Mouse (Mus musculus) right cerebral cortex, adult 2 months (tissue): ENCODE measurements around the gene Figla.

Experiments
- DNase-seq, 2 experiments: peaks; one replicate each; pipeline ENCODE4 v3.0.0; 2021 to 2022; ENCODE audit warnings: low spot score in 2 of 2

Figla gene

DNA sequence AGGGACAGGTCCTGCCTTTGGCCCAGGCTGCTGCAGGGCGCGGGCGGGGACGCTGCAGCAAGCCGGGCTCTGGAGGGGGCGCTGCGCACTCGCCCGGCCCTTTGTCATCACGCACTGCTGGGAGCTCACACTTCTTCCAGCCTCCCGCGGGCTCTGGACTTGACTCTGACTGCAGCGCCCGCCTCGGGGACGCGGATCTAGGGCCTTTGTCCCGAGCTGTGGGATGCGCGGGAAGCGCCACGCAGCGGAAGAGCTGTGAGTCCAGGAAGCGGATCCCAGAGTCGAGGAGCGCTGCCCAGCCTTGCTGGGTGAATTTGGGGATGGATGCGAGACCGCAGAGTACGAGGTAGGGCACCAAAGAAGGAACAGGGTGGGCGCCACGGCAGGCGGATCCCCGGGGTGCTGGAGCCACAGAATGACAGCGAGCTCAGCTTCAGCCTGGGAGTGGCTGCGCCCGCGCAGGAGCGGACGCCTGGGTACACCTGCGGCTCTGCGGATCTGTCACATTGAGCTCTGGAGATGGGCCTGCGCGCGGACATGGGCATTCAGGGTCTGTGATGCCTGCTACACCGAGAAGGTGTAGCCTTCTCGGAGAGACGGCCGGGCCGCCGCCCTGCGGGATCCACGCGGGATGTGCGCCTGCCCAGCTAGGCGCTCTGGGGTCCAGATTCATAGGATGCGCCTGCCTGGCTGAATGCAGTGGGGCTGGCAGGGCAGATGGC, 12.8 kb downstream of the Figla start, which contains the start of gene Add2:
Gene Add2 (plus strand): TSS at position 81 of the 722 bp plus-strand sequence.
- DNase-seq: peak; percentile 70 to 74

DNA sequence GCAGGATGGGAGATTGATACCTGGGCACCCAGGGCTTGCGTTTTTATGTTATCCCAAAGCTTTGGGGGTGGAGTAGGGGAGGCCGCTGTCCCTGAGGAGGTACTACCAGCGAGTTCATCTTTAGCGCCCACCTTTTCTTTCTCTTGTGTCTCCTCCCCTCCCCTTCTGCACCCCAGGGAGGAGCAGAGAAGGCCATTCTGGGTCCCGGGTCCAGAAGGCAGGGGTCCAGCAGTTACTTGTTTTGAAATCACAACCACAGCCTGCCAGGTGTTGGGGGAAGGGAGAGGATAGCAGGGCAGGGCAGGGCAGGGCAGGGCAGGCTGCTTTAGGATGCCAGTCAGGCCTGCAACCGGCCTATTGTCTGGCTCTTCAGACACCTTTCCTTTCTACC, 13.3 kb downstream of the Figla start:
- DNase-seq: no peak

- DNase-seq: no peak
Observed at GRCm38 (mm10) chr6:86031527-86031926, 15.6 kb downstream of the Figla start.

DNA sequence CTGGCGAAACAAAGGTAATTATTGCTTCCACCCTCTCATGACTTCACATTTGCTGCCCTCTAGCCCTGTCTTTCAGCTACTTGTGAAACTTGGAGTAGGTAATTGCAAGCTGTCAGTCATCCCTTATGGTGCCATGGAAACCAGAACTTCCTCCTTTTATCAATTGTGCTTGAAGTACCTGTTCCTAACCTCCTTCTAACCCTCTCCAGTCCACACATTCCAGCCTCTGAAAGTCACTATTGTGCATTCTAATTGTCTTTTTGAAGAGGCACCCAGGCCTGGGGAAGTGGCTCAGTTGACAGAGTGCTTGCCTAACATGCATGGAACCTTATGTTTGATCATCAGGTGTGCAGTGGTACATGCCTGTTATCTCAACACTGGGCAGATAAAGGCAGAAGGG, 17.7 kb downstream of the Figla start:
- no peak for DNase-seq

GRCm38 (mm10) chr6:86038901-86039300, 22.9 kb downstream of the Figla start:
- DNase-seq: no peak

DNA sequence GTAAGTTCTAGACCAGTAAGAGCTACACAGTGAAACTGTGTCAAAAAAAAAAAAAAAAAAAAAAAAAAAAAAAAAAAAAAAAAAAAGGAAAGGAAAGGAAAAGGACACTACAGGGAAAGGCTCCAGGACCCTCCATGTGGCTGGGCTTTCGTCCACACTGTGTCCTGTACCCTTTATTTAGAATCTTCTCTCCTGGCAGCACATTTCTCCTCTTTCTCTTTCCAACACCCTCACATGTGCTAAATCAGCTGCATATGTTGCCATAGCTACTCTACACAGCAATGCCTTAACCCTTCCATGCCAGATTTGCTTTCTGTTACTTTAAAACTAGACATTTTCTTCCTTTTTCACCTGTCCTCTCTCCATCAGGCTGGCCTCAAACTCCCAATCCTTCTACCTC, 24.2 kb downstream of the Figla start:
- no peak for DNase-seq

DNA sequence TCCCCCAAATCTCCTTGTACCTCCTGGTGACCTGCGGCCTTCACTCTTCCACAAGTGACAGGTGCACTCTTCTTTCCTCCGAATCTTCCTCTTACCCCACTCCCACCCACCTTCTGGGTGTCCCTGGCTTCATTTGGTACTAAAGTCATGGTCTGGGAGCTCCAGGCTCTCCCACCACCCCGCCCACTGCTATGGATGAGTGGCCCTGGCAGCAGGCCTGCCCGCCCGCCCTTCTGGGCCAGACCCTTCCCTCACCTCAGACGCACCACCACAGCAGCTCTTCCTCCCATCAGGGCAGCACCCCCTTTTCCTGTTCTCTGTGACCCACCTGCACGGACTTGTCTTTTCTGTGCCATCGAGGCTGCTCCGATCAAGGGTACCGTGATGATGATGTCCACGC, 31.5 kb downstream of the Figla start:
- no peak for DNase-seq

DNA sequence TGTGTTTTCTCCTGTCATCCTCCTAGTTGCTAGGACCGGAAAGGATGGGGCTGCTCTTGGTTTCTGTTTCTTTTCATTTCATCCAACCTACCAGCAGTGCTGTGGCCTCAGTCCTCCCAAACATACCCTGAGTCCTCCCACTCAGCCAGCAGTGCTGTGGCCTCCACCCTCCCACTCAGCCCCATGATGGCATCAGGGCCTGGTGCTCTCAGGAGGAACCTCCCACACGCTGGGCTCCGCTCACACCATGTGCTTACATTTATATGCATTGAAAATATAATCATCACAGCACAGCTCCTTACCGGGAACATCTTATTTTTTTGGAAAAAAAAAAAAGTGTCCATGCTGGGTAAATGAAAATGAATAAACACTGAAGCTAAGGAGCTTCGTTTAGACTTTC, 32.5 kb downstream of the Figla start:
- DNase-seq: peak; percentile 86 to 90

GRCm38 (mm10) chr6:86050586-86051268, 34.8 kb downstream of the Figla start:
- DNase-seq: no peak

DNA sequence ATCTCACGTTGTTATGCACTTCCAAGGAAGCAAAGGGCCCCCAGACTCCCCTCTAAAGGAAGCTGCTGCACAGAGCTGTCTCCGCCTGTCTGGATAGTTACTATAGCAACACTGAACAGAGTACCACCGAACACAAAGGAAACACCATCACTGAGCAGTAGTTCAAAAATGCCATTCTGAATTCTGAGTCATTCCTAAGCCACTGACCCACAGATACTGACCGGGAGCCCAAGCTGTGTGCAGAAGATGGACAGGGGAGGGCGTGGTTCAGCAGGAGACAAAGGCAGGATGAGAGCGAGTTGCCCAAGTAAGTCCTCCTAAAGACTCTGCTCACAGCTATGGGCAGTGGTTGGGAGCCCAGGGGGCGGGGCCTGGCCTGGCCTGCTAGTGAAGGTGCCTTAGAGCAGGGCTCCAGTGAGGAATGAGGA, 36.1 kb downstream of the Figla start:
- DNase-seq: no peak

GRCm38 (mm10) chr6:86052556-86052955, 36.6 kb downstream of the Figla start:
- no peak for DNase-seq

GRCm38 (mm10) chr6:86053099-86053498, 37.1 kb downstream of the Figla start:
- no peak for DNase-seq

DNA sequence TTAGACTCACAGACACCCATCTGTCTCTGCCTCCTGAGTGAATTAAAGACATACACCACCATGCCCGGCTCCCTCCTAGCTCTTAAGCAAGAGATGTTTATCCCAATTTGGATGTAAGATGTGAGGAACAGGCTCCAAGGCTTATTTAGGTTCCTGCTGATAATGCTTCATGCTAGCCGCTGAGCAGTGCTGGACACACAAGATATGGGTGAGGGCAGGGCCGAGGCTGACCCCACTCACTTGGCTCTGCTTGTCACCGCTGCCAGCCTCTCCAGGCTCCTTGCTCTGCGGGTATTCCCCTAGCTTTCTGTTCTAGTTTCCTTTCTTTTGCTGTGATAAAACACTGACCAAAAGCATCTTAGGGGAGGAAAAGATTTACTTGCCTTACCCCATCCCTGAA, 37.6 kb downstream of the Figla start:
- no peak for DNase-seq

- no peak for DNase-seq
Observed at GRCm38 (mm10) chr6:86058475-86058874, 42.5 kb downstream of the Figla start.

DNA sequence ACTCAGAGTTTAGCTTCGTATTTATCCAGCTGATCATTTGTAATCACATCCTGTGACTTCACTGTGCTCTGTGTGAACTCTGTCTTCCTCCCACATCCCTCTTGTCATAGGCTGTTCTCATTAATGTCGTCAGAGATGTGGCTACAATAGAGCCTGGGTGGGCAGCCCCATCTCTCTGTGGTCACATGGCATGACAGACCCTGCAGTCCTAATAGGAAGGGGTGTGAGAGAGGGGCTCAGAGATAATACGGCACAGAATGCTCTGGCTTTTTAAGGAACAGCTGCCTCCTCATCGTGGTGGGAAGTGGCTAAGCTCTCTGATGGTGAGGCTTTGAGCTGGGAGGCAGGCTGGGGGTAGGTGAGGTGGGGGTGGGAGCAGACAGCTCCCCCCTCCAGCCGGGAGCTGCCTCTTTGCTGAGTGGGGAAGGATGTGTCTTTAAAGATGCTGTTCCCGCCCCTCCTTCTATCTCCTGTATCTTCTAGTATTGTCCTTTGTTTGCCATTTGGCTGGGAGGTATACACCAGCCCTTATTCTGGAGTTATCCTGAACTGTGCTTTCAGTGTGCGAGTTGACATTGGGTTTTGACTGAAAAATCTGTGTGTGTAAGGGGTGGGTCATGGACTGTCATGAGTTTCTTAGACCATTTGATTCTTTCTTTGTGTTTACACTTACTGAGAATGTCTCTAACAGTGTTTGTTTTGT, 43.3 kb downstream of the Figla start:
- no peak for DNase-seq

DNA sequence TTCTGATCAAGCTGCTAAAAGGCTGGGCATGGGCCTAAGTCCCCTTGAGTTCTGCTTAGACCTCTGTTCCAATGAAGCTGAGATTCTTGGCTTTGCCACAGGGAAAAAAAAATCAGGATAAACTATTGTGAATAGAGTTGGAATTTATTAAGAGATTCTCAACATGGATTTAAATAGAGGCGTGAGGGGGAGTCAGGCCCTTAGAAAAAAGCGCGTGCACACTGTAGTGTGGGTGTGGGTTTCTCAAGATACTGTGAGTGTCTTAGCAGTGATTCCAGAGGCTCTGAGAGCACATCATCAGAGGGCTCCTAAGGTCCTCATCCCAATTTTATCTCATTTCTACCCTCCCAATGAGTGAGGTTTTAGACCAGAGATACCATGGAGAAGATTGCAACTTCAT, 44.2 kb downstream of the Figla start:
- no peak for DNase-seq

GRCm38 (mm10) chr6:86062226-86062625, 46.3 kb downstream of the Figla start:
- no peak for DNase-seq

GRCm38 (mm10) chr6:86062684-86063083, 46.7 kb downstream of the Figla start:
- DNase-seq: no peak

GRCm38 (mm10) chr6:86064318-86065016, 48.5 kb downstream of the Figla start:
- peak; percentile 82 to 83 for DNase-seq

DNA sequence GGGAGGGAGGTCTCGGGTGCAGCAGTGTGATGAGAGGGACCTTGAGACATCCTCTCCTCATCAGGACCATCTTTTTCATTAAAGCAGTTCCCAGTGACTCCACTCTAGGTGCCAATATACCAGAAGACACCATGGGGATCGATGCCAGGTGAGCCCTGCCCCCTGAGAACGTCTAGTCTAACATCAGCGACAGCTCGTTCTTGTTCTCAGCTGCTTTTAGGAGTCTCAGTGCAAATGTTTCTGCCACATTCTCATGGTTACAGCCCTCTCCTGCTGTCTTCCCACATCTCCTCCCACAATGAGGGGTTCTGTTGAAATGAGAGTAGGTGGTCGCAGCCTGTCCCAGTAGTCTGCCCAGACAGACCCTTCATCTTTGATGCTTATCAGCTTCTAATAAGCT, 50.8 kb downstream of the Figla start:
- no peak for DNase-seq

DNA sequence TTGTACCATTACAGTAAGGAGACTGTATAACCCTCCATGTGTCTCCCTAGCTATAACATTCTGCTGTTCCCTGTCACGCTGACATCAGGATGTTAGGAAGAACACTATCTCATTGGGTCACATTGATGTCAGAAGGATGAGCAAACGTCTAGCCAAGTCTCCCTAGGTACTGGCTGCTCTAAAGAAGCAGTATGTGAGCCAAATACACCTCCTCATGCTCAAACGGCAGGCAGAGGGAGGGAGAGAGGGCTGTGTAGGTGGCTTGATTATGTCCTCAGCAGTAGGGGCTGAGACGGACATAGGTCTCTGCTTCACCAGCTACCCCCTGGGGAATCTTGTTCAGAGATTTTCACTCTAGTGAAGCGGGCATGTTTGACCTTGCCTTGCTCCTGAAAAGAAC, 51.2 kb downstream of the Figla start:
- no peak for DNase-seq

DNA sequence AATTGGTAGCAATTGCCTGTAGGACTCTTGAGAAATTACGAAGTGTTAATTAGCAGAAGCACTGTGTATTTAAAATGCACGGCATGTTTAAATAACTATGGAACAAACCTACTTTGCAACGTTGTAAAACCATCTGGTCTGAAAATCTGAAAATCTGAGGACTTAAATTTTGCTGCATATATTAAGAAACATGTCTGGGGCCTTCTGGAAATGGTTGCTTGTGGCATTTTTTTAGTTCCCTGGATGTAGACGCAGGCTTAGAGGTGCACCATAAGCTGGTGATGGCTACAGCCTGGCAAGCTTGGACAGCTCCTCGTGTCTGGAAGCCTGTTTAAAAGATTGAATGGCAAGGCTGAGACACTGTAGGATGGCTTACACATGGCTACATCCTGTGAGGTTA, 53.0 kb downstream of the Figla start:
- no peak for DNase-seq
